In the genomic region with DNA sequence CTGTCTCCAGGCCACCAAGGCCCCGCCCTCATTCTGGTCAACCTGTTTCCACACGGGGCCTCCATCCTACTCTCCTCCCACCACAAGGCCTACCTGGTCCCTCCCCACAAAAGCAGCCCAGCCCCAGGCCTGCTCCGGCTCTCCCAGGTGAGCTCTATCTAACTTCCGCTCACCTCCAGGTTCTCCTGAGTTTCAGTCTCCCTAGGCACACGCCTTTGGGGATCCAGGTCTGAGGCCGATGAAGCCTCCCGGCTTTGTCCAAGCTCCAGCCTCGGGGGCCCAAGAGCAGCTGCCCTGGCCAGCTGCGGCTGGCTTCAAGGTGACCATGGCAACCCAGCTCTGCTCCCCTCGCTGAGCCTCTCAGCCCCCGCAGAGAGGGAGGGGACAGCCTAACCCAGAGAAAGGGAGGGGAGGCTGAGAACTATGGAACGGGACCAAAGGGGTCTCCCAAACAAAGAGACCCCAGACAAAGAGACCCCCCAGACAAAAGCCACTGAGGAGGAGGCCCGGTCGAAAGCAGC, we compare ENCODE assay signal across 8 mouse cellular contexts. TPM values are rescaled to one million over a fixed set of nuclear protein-coding genes. Genes with fewer than 3 reads are reported as not detected.
DNase-seq lines count a peak whose midpoint lies in the region; ATAC-seq and TF ChIP-seq lines count a peak whose summit lies in the region.

No protein-coding gene starts in this region.

- DNase-seq in lung, postnatal 25 days (ENCODE audit: low spot score) = no peak
- DNase-seq in embryonic facial prominence, embryonic 14.5 days (ENCODE audit: low spot score) = peak; percentile 89
- DNase-seq in spleen, adult 12 weeks (ENCODE audit: low spot score) = no peak
- DNase-seq in layer of hippocampus, adult 11-12 months (ENCODE audit: low spot score) = no peak
- no peak for DNase-seq in lung, adult 2 months

- H3K27me3 ChIP-seq in lung, embryonic 16.5 days (ENCODE audit: control insufficient read depth, insufficient read depth, low read depth, low read length) = no peaks in the 10 kb centered on the region
- H3K27me3 ChIP-seq in embryonic facial prominence, embryonic 14.5 days (replicated peaks; ENCODE audit: control insufficient read depth, insufficient read depth, low read length) = no peaks in the 10 kb centered on the region
- H3K27me3 ChIP-seq in intestine, postnatal 0 days (replicated peaks; ENCODE audit: control insufficient read depth, insufficient read depth, low read length) = no peaks in the 10 kb centered on the region
- no peaks in the 10 kb centered on the region for H3K27me3 ChIP-seq in midbrain, embryonic 13.5 days

- no peak for ATAC-seq in lung, embryonic 16.5 days (ENCODE audit: low read depth)
- peak; percentile 24; the same call in 1 of the 2 replicates for ATAC-seq in embryonic facial prominence, embryonic 14.5 days (ENCODE audit: low read depth)
- ATAC-seq in intestine, postnatal 0 days = no peak
- ATAC-seq in midbrain, embryonic 13.5 days = peak; percentile 77

- no peak for TF ChIP-seq CTCF in intestine, postnatal 0 days (IDR thresholded peaks at IDR 0.05; ENCODE audit: low read depth)
- no peak for TF ChIP-seq CTCF in lung, adult 2 months (IDR thresholded peaks at IDR 0.05; ENCODE audit: insufficient read depth, low read length)

- no peaks in the 10 kb centered on the region for H3K9me3 ChIP-seq in lung, embryonic 16.5 days (ENCODE audit: control insufficient read depth, low read length)
- H3K9me3 ChIP-seq in embryonic facial prominence, embryonic 14.5 days (ENCODE audit: control insufficient read depth, low read length) = no peaks in the 10 kb centered on the region
- H3K9me3 ChIP-seq in intestine, postnatal 0 days (ENCODE audit: control insufficient read depth) = no peaks in the 10 kb centered on the region
- no peaks in the 10 kb centered on the region for H3K9me3 ChIP-seq in midbrain, embryonic 13.5 days

- H3K9ac ChIP-seq in lung, embryonic 16.5 days (ENCODE audit: low read length) = peak overlapping the region; percentile 48
- peak overlapping the region; percentile 62 for H3K9ac ChIP-seq in embryonic facial prominence, embryonic 14.5 days (ENCODE audit: low read depth, low read length)
- peak overlapping the region; percentile 48; the same call in 1 of the 2 replicates for H3K9ac ChIP-seq in intestine, postnatal 0 days (ENCODE audit: low read depth, low read length)
- peak overlapping the region; percentile 87 for H3K9ac ChIP-seq in midbrain, embryonic 13.5 days (replicated peaks)

- no peaks in the 10 kb centered on the region for H3K36me3 ChIP-seq in lung, embryonic 16.5 days (ENCODE audit: control insufficient read depth, insufficient read depth, low read length)
- H3K36me3 ChIP-seq in embryonic facial prominence, embryonic 14.5 days (ENCODE audit: control insufficient read depth, insufficient read depth, low read length) = no peaks in the 10 kb centered on the region
- H3K36me3 ChIP-seq in intestine, postnatal 0 days (ENCODE audit: control insufficient read depth, insufficient read depth) = no peaks in the 10 kb centered on the region
- H3K36me3 ChIP-seq in midbrain, embryonic 13.5 days = no peaks in the 10 kb centered on the region

- H3K4me2 ChIP-seq in lung, embryonic 16.5 days (ENCODE audit: low read depth, low read length) = peak overlapping the region; percentile 54
- H3K4me2 ChIP-seq in embryonic facial prominence, embryonic 14.5 days (ENCODE audit: low read depth, low read length) = peak overlapping the region; percentile 56
- peak overlapping the region; percentile 64 for H3K4me2 ChIP-seq in intestine, postnatal 0 days (replicated peaks; ENCODE audit: low read depth)
- peak overlapping the region; percentile 90 for H3K4me2 ChIP-seq in midbrain, embryonic 13.5 days (replicated peaks)

- peaks cover 37% of the 10 kb centered on the region for H3K4me1 ChIP-seq in lung, embryonic 16.5 days (replicated peaks; ENCODE audit: control insufficient read depth, insufficient read depth, low read length)
- H3K4me1 ChIP-seq in embryonic facial prominence, embryonic 14.5 days (ENCODE audit: control insufficient read depth, insufficient read depth, low read length) = peaks cover 49% of the 10 kb centered on the region
- peaks cover 20% of the 10 kb centered on the region for H3K4me1 ChIP-seq in intestine, postnatal 0 days (replicated peaks; ENCODE audit: control insufficient read depth, insufficient read depth, low read length)
- H3K4me1 ChIP-seq in midbrain, embryonic 13.5 days (replicated peaks) = peaks cover 50% of the 10 kb centered on the region
- no peaks in the 10 kb centered on the region for H3K4me1 ChIP-seq in lung, adult 2 months (ENCODE audit: control insufficient read depth, insufficient read depth, low read length)

- H3K4me3 ChIP-seq in lung, embryonic 16.5 days (ENCODE audit: low read length) = peak overlapping the region; percentile 32
- H3K4me3 ChIP-seq in embryonic facial prominence, embryonic 14.5 days (ENCODE audit: low read depth, low read length) = peak overlapping the region; percentile 35
- peak overlapping the region; percentile 35 for H3K4me3 ChIP-seq in intestine, postnatal 0 days (ENCODE audit: low read depth, low read length)
- peak overlapping the region; percentile 85 for H3K4me3 ChIP-seq in midbrain, embryonic 13.5 days (replicated peaks)
- H3K4me3 ChIP-seq in lung, adult 2 months (replicated peaks; ENCODE audit: extremely low read depth, low read depth, low read length) = no peak overlapping the region

- peak overlapping the region; percentile 82 for H3K27ac ChIP-seq in lung, embryonic 16.5 days (ENCODE audit: low read length)
- H3K27ac ChIP-seq in embryonic facial prominence, embryonic 14.5 days (replicated peaks; ENCODE audit: low read depth, low read length) = peak overlapping the region; percentile 88
- peak overlapping the region; percentile 82 for H3K27ac ChIP-seq in intestine, postnatal 0 days (ENCODE audit: low read depth, low read length)
- peak overlapping the region; percentile 99 for H3K27ac ChIP-seq in midbrain, embryonic 13.5 days

- TF ChIP-seq POLR2A in lung, adult 2 months (IDR thresholded peaks at IDR 0.05; ENCODE audit: borderline replicate concordance, extremely low read depth, low read depth, low read length) = no peak

- 4% methylated on average over 14 of the region's 14 CpGs for WGBS in lung, embryonic 16.5 days
- 6% methylated on average over 11 of the region's 14 CpGs for WGBS in embryonic facial prominence, embryonic 14.5 days
- WGBS in intestine, postnatal 0 days = 10% methylated on average over 13 of the region's 14 CpGs
- WGBS in midbrain, embryonic 13.5 days = under 1% methylated on average over 14 of the region's 14 CpGs
- 17% methylated on average over 14 of the region's 14 CpGs for WGBS in lung, adult 2 months

RNA-seq across cellular contexts. Expression of a gene that starts 0.6 kb away (rescaled TPM):
- polyA plus RNA-seq in lung, embryonic 16.5 days (2015; fragmentation: Nextera tagmentation; extraction: Ambion mirVana) = 50.5 and 51.3 TPM in 2 replicates
- polyA plus RNA-seq in embryonic facial prominence, embryonic 14.5 days (2014; fragmentation: Nextera tagmentation; extraction: Ambion mirVana) = 50.6 and 54.1 TPM in 2 replicates
- polyA plus RNA-seq in intestine, postnatal 0 days (2015; fragmentation: Nextera tagmentation; extraction: Ambion mirVana) = 27.8 and 30.0 TPM in 2 replicates
- polyA plus RNA-seq in midbrain, embryonic 13.5 days (2015; fragmentation: Nextera tagmentation; extraction: Ambion mirVana) = 163 and 187 TPM in 2 replicates
- polyA plus RNA-seq in lung, adult 2 months (2012; rRNA removed) = 63.9 and 66.2 TPM in 2 replicates

RNA-seq across cellular contexts. Expression of a gene that starts 30.3 kb away (rescaled TPM):
- polyA plus RNA-seq in lung, embryonic 16.5 days (2015; fragmentation: Nextera tagmentation; extraction: Ambion mirVana) = 47.5 and 48.0 TPM in 2 replicates
- polyA plus RNA-seq in embryonic facial prominence, embryonic 14.5 days (2014; fragmentation: Nextera tagmentation; extraction: Ambion mirVana) = 34.8 and 35.3 TPM in 2 replicates
- 16.9 and 18.1 TPM in 2 replicates for polyA plus RNA-seq in intestine, postnatal 0 days (2015; fragmentation: Nextera tagmentation; extraction: Ambion mirVana)
- 31.5 and 32.0 TPM in 2 replicates for polyA plus RNA-seq in midbrain, embryonic 13.5 days (2015; fragmentation: Nextera tagmentation; extraction: Ambion mirVana)
- polyA plus RNA-seq in lung, adult 2 months (2012; rRNA removed) = 21.3 and 22.5 TPM in 2 replicates

RNA-seq across cellular contexts. Expression of a gene that starts 36.4 kb away (rescaled TPM):
- 22.8 and 25.4 TPM in 2 replicates for polyA plus RNA-seq in lung, embryonic 16.5 days (2015; fragmentation: Nextera tagmentation; extraction: Ambion mirVana)
- polyA plus RNA-seq in embryonic facial prominence, embryonic 14.5 days (2014; fragmentation: Nextera tagmentation; extraction: Ambion mirVana) = 14.2 and 15.1 TPM in 2 replicates
- polyA plus RNA-seq in intestine, postnatal 0 days (2015; fragmentation: Nextera tagmentation; extraction: Ambion mirVana) = 6.0 and 6.3 TPM in 2 replicates
- polyA plus RNA-seq in midbrain, embryonic 13.5 days (2015; fragmentation: Nextera tagmentation; extraction: Ambion mirVana) = 13.0 and 15.1 TPM in 2 replicates
- polyA plus RNA-seq in lung, adult 2 months (2012; rRNA removed) = 44.0 and 46.6 TPM in 2 replicates

Comparison
In these comparisons a context has a peak if more than half of its experiments do, and no peak if none do; other contexts are left out.
1. ATAC-seq: peak in embryonic facial prominence, embryonic 14.5 days (single experiment) and midbrain, embryonic 13.5 days (single experiment); none in lung, embryonic 16.5 days (single experiment) and intestine, postnatal 0 days (single experiment).
2. Peak in every context shown above with its lines, with median percentiles within 50 percentile points of each other: H3K27ac ChIP-seq, H3K4me2 ChIP-seq and H3K9ac ChIP-seq.